Mouse (Mus musculus): ENCODE results near the gene Epb41l1. TPM values are rescaled to one million over a fixed set of nuclear protein-coding genes. Genes with fewer than 3 reads are reported as not detected.
A peak's percentile ranks its signal among the peaks of the same experiment; 100 is the strongest.

Epb41l1 gene
- total RNA-seq, 2 experiments from 2014 or later, result 4.3 to 4.9 TPM

- intact Hi-C loops (cut with DNase I), result no loop called here
- no peak for DNase-seq
Observed at GRCm38 (mm10) chr2:156479833-156480232, 59.1 kb downstream of the Epb41l1 start.

- intact Hi-C loops (cut with DNase I), result no loop called here
- no peak for DNase-seq
Observed at GRCm38 (mm10) chr2:156480267-156480666, 59.6 kb downstream of the Epb41l1 start.

- intact Hi-C loops (cut with DNase I), result no loop called here
Observed at GRCm38 (mm10) chr2:156482299-156482698, 61.6 kb downstream of the Epb41l1 start.

GRCm38 (mm10) chr2:156482764-156483163, 62.1 kb downstream of the Epb41l1 start:
- no peak for DNase-seq
- intact Hi-C loops (cut with DNase I), result no loop called here

More at GRCm38 (mm10) chr2:156482299-156482698, 61.6 kb downstream of the Epb41l1 start:
- no peak for DNase-seq

GRCm38 (mm10) chr2:156483204-156483603, 62.5 kb downstream of the Epb41l1 start:
- DNase-seq, result no peak
- intact Hi-C loops (cut with DNase I), result no loop called here

GRCm38 (mm10) chr2:156486086-156486751, 65.5 kb downstream of the Epb41l1 start:
- no peak for DNase-seq
- intact Hi-C loops (cut with DNase I), result no loop called here

- intact Hi-C loops (cut with DNase I), result no loop called here
- DNase-seq, result no peak
Observed at GRCm38 (mm10) chr2:156487589-156488160, 67.0 kb downstream of the Epb41l1 start.

GRCm38 (mm10) chr2:156488166-156488814, 67.6 kb downstream of the Epb41l1 start:
- intact Hi-C loops (cut with DNase I), result no loop called here
- DNase-seq, result peak; percentile 40 to 47

- intact Hi-C loops (cut with DNase I), result no loop called here
- no peak for DNase-seq
Observed at GRCm38 (mm10) chr2:156490176-156490575, 69.5 kb downstream of the Epb41l1 start.

GRCm38 (mm10) chr2:156491796-156492195, 71.1 kb downstream of the Epb41l1 start:
- intact Hi-C loops (cut with DNase I), result no loop called here
- no peak for DNase-seq

- intact Hi-C loops (cut with DNase I), result no loop called here
- DNase-seq, result no peak
Observed at GRCm38 (mm10) chr2:156493766-156494165, 73.1 kb downstream of the Epb41l1 start.

- intact Hi-C loops (cut with DNase I), result no loop called here
- DNase-seq, result no peak
Observed at GRCm38 (mm10) chr2:156494465-156494864, 73.8 kb downstream of the Epb41l1 start.

GRCm38 (mm10) chr2:156494875-156495274, 74.2 kb downstream of the Epb41l1 start:
- intact Hi-C loops (cut with DNase I), result loop anchor here (5.0 kb wide), 2 partner anchors 73 to 153 kb away; partner anchors contain the start of gene Epb41l1
- no peak for DNase-seq

GRCm38 (mm10) chr2:156496816-156497566, 76.3 kb downstream of the Epb41l1 start:
- DNase-seq, result no peak
- intact Hi-C loops (cut with DNase I), result loop anchor here (5.0 kb wide), 2 partner anchors 75 to 155 kb away; partner anchors contain the start of gene Epb41l1

GRCm38 (mm10) chr2:156497915-156498314, 77.2 kb downstream of the Epb41l1 start:
- peak; percentile 38 to 60 for DNase-seq
- intact Hi-C loops (cut with DNase I), result loop anchor here (5.0 kb wide), 2 partner anchors 76 to 156 kb away; partner anchors contain the start of gene Epb41l1

GRCm38 (mm10) chr2:156501025-156501424, 80.3 kb downstream of the Epb41l1 start:
- DNase-seq, result no peak
- intact Hi-C loops (cut with DNase I), result no loop called here

- intact Hi-C loops (cut with DNase I), result no loop called here
- DNase-seq, result no peak
Observed at GRCm38 (mm10) chr2:156505533-156505932, 84.8 kb downstream of the Epb41l1 start.

GRCm38 (mm10) chr2:156512028-156512427, 91.3 kb downstream of the Epb41l1 start:
- DNase-seq, result no peak
- intact Hi-C loops (cut with DNase I), result no loop called here

- intact Hi-C loops (cut with DNase I), result no loop called here
- DNase-seq, result no peak
Observed at GRCm38 (mm10) chr2:156512561-156512960, 91.9 kb downstream of the Epb41l1 start.

- DNase-seq, result no peak
- intact Hi-C loops (cut with DNase I), result no loop called here
Observed at GRCm38 (mm10) chr2:156515102-156515501, 94.4 kb downstream of the Epb41l1 start.
